Mouse (Mus musculus) ES-E14 (cell line): ENCODE measurements around the gene Lpar6. TPM values are rescaled to one million over a fixed set of nuclear protein-coding genes. Genes with fewer than 3 reads are reported as not detected.
A peak's percentile ranks its signal among the peaks of the same experiment; 100 is the strongest.

Experiments used
- DNase-seq: peaks from one replicate; pipeline ENCODE4 v3.0.0-alpha.2; 2013; ENCODE audit warnings: low read depth, low spot score
- H3K27ac ChIP-seq: 2 replicates; pipeline ENCODE4 v1.5.1; 2012; ENCODE audit warnings: low read depth, mild to moderate bottlenecking, low read length, moderate library complexity, mixed read lengths; ENCODE audit not compliant: poor library complexity, insufficient read depth, severe bottlenecking
- H3K36me3 ChIP-seq: 2 replicates; pipeline ENCODE4 v1.6.1; 2012; ENCODE audit warnings: mild to moderate bottlenecking, low read length, moderate library complexity, mixed read lengths; ENCODE audit not compliant: control insufficient read depth, poor library complexity, insufficient read depth, severe bottlenecking
- H3K4me1 ChIP-seq, 2 experiments: fragments of 150-350 bp in 1 of 2; sonication (generic) in 1 of 2; 2 replicates each; pipeline ENCODE4 v1.6.1; 2012; ENCODE audit warnings: low read length in 2 of 2, mild to moderate bottlenecking in 1 of 2, mixed read lengths in 1 of 2; ENCODE audit not compliant: control insufficient read depth in 2 of 2, insufficient read depth in 2 of 2, poor library complexity in 1 of 2
- H3K4me3 ChIP-seq, 2 experiments: fragments of 150-350 bp in 1 of 2; sonication (generic) in 1 of 2; 2 replicates each; pipeline ENCODE4 v1.5.1; 2012; ENCODE audit warnings: low read length in 2 of 2, low read depth in 1 of 2, mild to moderate bottlenecking in 1 of 2, mixed read lengths in 1 of 2; ENCODE audit not compliant: insufficient read depth in 1 of 2, poor library complexity in 1 of 2, severe bottlenecking in 1 of 2
- H3K9ac ChIP-seq: 2 replicates; pipeline ENCODE4 v1.6.1; 2012; ENCODE audit warnings: low read depth, mild to moderate bottlenecking, low read length, mixed read lengths; ENCODE audit not compliant: poor library complexity, insufficient read depth, severe bottlenecking
- H3K9me3 ChIP-seq: fragments of 150-350 bp; sonication (generic); 2 replicates; pipeline ENCODE4 v1.6.1; 2012; ENCODE audit warnings: low read depth, mild to moderate bottlenecking, low read length; ENCODE audit not compliant: control insufficient read depth, insufficient read depth
- CHD2 ChIP-seq: IDR thresholded peaks from 2 replicates; pipeline ENCODE4 v1.6.1; 2014; ENCODE audit warnings: mild to moderate bottlenecking, low read depth, low read length, inconsistent platforms
- HCFC1 ChIP-seq: IDR thresholded peaks from 2 replicates; pipeline ENCODE4 v1.6.1; 2012; ENCODE audit warnings: low read length, inconsistent platforms, borderline replicate concordance; ENCODE audit not compliant: insufficient read depth
- MAFK ChIP-seq: IDR thresholded peaks from 2 replicates; pipeline ENCODE4 v1.6.1; 2014; ENCODE audit warnings: mild to moderate bottlenecking, low read depth, low read length, inconsistent platforms; ENCODE audit not compliant: insufficient read depth
- ZC3H11A ChIP-seq: IDR thresholded peaks from 2 replicates; pipeline ENCODE4 v1.6.1; 2012; ENCODE audit warnings: low read depth, mild to moderate bottlenecking, inconsistent platforms, low read length, borderline replicate concordance
- ZNF384 ChIP-seq: IDR thresholded peaks from 2 replicates; pipeline ENCODE4 v1.6.1; 2012; ENCODE audit warnings: low read depth, low read length, inconsistent platforms
- in situ Hi-C, 2 experiments: fragments of 600-800 bp; cut with MboI; formaldehyde crosslinking; loops; one replicate each; pipeline ENCODE4 v1.15.1; 2025; ENCODE audit warnings: low sequenced_read_pairs in 2 of 2, inconsistent platforms in 1 of 2; ENCODE audit not compliant: unreplicated experiment in 2 of 2
- total RNA-seq: library from RNA; depleted of rRNA; stranded (reverse); fragments of 300-350 nt; gene quantifications from 2 replicates; pipeline ENCODE4 v1.2.3, GENCODE M21; 2012; rRNA removed

Lpar6 gene
- total RNA-seq = 5.9 and 6.2 TPM in 2 replicates

GRCm38 (mm10) chr14:73237848-73238321, at the start of gene Lpar6:
Lpar6 (plus strand) TSS chr14:73237895.
- H3K9ac ChIP-seq = peak within 1 kb of the TSS; percentile 79
- TF ChIP-seq CHD2 (no peak), ZC3H11A (no peak), HCFC1 (no peak), MAFK (no peak), ZNF384 (no peak)
- no peaks in the 10 kb centered on the region for H3K9me3 ChIP-seq
- in situ Hi-C loops = no loop called here
- DNase-seq = peak; percentile 57
- H3K36me3 ChIP-seq = no peaks in the 10 kb centered on the region
- H3K27ac ChIP-seq = peak within 1 kb of the TSS; percentile 98
- H3K4me3 ChIP-seq = peak within 1 kb of the TSS; percentile 70 to 80
- H3K4me1 ChIP-seq = peaks cover 6 to 9% of the 10 kb centered on the region in 2 experiments; a peak in 3 of 4 replicates

GRCm38 (mm10) chr14:73199058-73199457, 38.6 kb upstream of the Lpar6 start:
- TF ChIP-seq CHD2 (no peak), ZC3H11A (no peak), MAFK (no peak), ZNF384 (no peak), HCFC1 (no peak)
- no peak overlapping the region for H3K27ac ChIP-seq

DNA sequence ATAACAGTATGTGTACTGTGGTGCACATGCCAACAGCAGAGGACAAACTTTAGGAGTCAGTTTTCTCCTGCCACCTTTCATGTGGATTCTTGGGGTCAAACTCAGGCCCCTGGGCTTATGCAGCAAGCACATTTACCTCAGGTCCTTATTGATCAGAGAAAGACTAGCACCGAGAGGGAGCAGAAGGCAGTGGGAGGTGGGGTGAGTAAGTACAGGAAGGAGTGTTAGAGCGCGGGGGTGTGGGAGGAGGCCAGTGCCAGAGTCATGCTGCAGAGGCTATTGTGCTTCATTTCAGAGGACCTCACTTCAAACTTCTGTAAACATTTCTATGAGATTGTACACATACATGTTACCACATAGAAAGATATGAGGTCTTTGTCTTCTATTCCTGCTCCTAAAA, 36.2 kb upstream of the Lpar6 start:
- in situ Hi-C loops = no loop called here
- H3K9me3 ChIP-seq = no peaks in the 10 kb centered on the region
- TF ChIP-seq CHD2 (no peak), ZNF384 (no peak), MAFK (no peak), HCFC1 (no peak), ZC3H11A (no peak)
- no peaks in the 10 kb centered on the region for H3K4me1 ChIP-seq
- H3K27ac ChIP-seq = no peak overlapping the region
- H3K4me3 ChIP-seq = no peak overlapping the region
- no peak overlapping the region for H3K9ac ChIP-seq
- no peaks in the 10 kb centered on the region for H3K36me3 ChIP-seq
- DNase-seq = no peak

More at GRCm38 (mm10) chr14:73199058-73199457, 38.6 kb upstream of the Lpar6 start:
- in situ Hi-C loops = no loop called here
- Histone ChIP-seq H3K9me3 (no peaks in the 10 kb centered on the region), H3K36me3 (no peaks in the 10 kb centered on the region), H3K4me3 (no peak overlapping the region), H3K9ac (no peak overlapping the region), H3K4me1 (no peaks in the 10 kb centered on the region)
- DNase-seq = no peak

DNA sequence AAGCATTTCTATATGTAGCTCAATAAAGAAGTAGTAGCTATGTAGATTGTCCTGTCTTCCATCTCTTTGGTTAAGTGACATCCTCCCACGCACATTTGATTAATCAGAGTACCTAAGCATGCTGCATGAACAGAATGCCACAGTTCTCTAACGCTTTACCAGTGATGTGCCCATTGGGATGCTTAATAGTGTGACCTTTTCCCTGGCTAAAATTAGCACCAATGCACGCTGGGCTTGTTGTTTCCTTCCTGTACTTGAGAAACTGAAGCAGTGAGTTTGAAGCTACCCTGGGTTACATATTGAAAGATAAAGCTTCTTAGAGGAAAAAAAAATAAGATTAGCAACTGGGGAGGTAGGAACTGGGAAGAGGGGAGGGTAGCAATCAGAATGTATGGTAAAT, 33.7 kb upstream of the Lpar6 start:
- in situ Hi-C loops = no loop called here
- Histone ChIP-seq H3K9me3 (no peaks in the 10 kb centered on the region), H3K36me3 (no peaks in the 10 kb centered on the region), H3K4me1 (no peaks in the 10 kb centered on the region), H3K27ac (no peak overlapping the region), H3K9ac (no peak overlapping the region), H3K4me3 (no peak overlapping the region)
- TF ChIP-seq ZNF384 = no peak
- TF ChIP-seq HCFC1 = no peak
- no peak for TF ChIP-seq ZC3H11A
- no peak for TF ChIP-seq MAFK
- TF ChIP-seq CHD2 = no peak
- DNase-seq = no peak

DNA sequence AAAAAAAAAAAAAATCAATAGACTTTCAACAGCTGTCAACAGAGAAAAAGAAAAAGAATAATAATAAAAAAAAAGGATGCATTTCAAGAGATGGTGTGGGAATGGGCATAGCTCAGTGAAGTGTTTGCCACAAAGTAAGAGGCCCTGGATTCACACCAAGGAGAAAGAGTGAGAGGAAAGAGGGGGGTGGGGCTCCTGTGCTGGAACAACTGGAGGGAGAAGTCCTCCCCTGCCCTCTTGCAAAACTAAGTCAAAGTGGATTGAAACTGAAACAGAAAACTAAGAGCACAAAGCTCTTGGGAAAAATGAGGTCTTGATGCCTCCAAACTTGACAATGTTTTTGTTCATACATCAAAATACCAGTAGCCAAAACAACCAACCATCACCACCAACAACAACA, 28.4 kb upstream of the Lpar6 start:
- TF ChIP-seq MAFK (no peak), CHD2 (no peak), ZC3H11A (no peak), HCFC1 (no peak), ZNF384 (no peak)
- Histone ChIP-seq H3K4me1 (no peaks in the 10 kb centered on the region), H3K27ac (no peak overlapping the region), H3K9me3 (no peaks in the 10 kb centered on the region), H3K36me3 (no peaks in the 10 kb centered on the region), H3K9ac (no peak overlapping the region), H3K4me3 (no peak overlapping the region)
- in situ Hi-C loops = no loop called here
- DNase-seq = no peak
